Mouse (Mus musculus) adrenal gland, adult 8-10 months (tissue): Measurements from ENCODE around the gene Ddx17. TPM values are rescaled to one million over a fixed set of nuclear protein-coding genes. Genes with fewer than 3 reads are reported as not detected.

ENCODE experiments used
- DNase-seq: peaks from one replicate; pipeline ENCODE4 v3.0.0; 2022
- total RNA-seq, 4 experiments: library from RNA; stranded (reverse); gene quantifications; 2 replicates each; pipeline ENCODE4 v1.2.4; 2022

Gene Ddx17
- total RNA-seq, result 100 to 1,000 TPM; 277 to 438 (median 365) TPM

- DNase-seq, result peak; percentile 95
Measured at GRCm38 (mm10) chr15:79546410-79547288, at the start of gene Ddx17. Gene Ddx17 (minus strand): TSS chr15:79546741.

- DNase-seq, result no peak
Measured at GRCm38 (mm10) chr15:79581581-79581980, 35.0 kb upstream of the Ddx17 start.

GRCm38 (mm10) chr15:79577671-79578426 lies 31.3 kb upstream of the Ddx17 start:
- no peak for DNase-seq

GRCm38 (mm10) chr15:79576947-79577346 lies 30.4 kb upstream of the Ddx17 start:
- DNase-seq, result no peak

GRCm38 (mm10) chr15:79575543-79576222 lies 29.1 kb upstream of the Ddx17 start:
- no peak for DNase-seq

GRCm38 (mm10) chr15:79562417-79562816 lies 15.9 kb upstream of the Ddx17 start:
- DNase-seq, result no peak

- DNase-seq, result no peak
Measured at GRCm38 (mm10) chr15:79559649-79560048, 13.1 kb upstream of the Ddx17 start.

- DNase-seq, result no peak
Measured at GRCm38 (mm10) chr15:79552566-79552965, 6.0 kb upstream of the Ddx17 start.

- no peak for DNase-seq
Measured at GRCm38 (mm10) chr15:79548226-79548625, 1.7 kb upstream of the Ddx17 start.

- no peak for DNase-seq
Measured at GRCm38 (mm10) chr15:79547289-79547820, 814 bp upstream of the Ddx17 start.

- peak; percentile 66 for DNase-seq
Measured at GRCm38 (mm10) chr15:79545921-79546399, 581 bp downstream of the Ddx17 start.

GRCm38 (mm10) chr15:79545496-79545895 lies 1.0 kb downstream of the Ddx17 start:
- no peak for DNase-seq

- DNase-seq, result no peak
Measured at GRCm38 (mm10) chr15:79543968-79544367, 2.6 kb downstream of the Ddx17 start.

GRCm38 (mm10) chr15:79533796-79534195 lies 12.7 kb downstream of the Ddx17 start:
- DNase-seq, result no peak

GRCm38 (mm10) chr15:79529935-79530334 lies 16.6 kb downstream of the Ddx17 start:
- DNase-seq, result no peak

GRCm38 (mm10) chr15:79527991-79528639 lies 18.4 kb downstream of the Ddx17 start:
- no peak for DNase-seq

GRCm38 (mm10) chr15:79527192-79527591 lies 19.3 kb downstream of the Ddx17 start:
- DNase-seq, result no peak

GRCm38 (mm10) chr15:79525979-79526768 lies 20.4 kb downstream of the Ddx17 start:
- DNase-seq, result no peak

GRCm38 (mm10) chr15:79525564-79525963 lies 21.0 kb downstream of the Ddx17 start:
- DNase-seq, result no peak

GRCm38 (mm10) chr15:79519400-79520220 lies 26.9 kb downstream of the Ddx17 start:
- no peak for DNase-seq
